Mouse (Mus musculus) testis, adult 10 weeks (tissue): ENCODE data around the gene Psmd4. TPM values are rescaled to one million over a fixed set of nuclear protein-coding genes. Genes with fewer than 3 reads are reported as not detected.

ENCODE experiments used
- polyA plus RNA-seq: library from polyadenylated mRNA; stranded (reverse); fragments of 350-450 nt; fragmentation: Illumina TruSeq; extraction: RNeasy Lipid Tissue Mini Kit (QIAGEN cat#74804); gene quantifications from one replicate; pipeline ENCODE4 v1.2.3, GENCODE M21; 2014; ENCODE audit warnings: low read depth, low replicate concordance

Psmd4 gene
- 14.9 TPM for polyA plus RNA-seq

DNA sequence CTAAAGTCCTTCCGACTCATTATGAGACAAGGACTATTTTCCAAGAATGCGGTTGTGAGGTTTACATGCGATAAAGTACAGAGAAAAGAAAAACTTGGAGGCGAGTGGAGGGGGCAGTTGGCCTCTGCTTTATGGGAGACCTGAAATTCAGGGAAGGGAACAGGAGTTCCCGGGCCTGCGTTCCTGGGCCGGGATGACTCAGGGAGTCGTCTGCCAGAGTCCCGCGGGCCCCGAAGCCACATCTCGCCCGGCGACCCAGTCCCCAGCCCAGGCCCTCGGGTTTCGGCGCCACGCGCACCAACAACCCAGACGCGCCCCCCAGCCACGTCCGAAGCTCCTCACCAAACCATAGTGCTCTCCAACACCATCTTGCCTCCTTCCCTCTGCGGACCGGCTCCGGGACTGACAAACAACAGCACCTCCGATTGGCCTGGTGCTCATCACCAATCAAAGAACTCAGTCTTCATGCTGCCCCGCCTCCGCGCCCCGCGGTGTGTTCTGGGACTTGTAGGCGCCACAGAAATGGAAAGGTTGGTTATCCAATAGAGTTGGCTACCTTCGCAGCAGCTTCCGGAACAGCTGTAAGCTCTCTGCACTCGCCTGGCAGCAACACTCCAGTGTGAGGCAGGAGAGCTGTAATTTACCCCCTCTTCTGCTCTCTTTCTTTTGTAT, at the start of gene Psmd4:
Gene Psmd4 (minus strand): TSS at position 449 of the 672 bp plus-strand sequence.

DNA sequence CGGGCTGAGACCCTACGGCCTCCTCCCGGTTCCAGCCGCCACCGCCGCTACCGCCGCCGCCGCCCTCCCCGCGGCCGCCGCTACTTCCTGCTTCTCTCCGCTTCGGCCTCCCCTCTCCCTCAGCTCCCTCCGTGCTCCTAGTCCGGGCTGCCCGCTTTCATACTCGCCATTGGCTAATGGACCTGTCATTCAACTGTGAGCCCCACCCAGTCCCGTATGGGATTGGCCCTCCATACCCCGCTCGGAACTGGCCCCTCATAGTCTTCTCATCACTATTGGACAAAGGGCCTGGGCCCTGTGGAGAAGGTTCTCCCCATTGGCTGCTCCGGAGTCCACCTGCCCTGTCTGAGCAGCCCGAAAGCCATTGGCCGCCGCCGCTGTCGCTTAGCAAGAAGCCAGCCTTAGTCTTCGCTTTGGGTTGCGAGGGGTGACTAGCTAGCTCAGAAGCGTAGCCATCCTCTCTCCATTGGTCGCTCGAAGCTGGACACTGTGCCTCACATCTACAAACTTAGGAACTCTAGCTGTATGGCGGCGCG, 27.0 kb downstream of the Psmd4 start, which contains the start of gene Zfp687:
Gene Zfp687 (minus strand): TSS at position 112 of the 536 bp plus-strand sequence.

Other genes with a start within 250 kb of the Psmd4 start
- 13.1 TPM for gene Pogz, start 205.0 kb downstream of the Psmd4 start, polyA plus RNA-seq
- gene Psmb4, start 155.7 kb downstream of the Psmd4 start, polyA plus RNA-seq: 52.5 TPM
- 2.2 TPM for gene Selenbp1, start 109.6 kb downstream of the Psmd4 start, polyA plus RNA-seq
- 11.5 TPM for gene Rfx5, start 88.5 kb downstream of the Psmd4 start, polyA plus RNA-seq
- 8.2 TPM for gene Pi4kb, start 67.9 kb downstream of the Psmd4 start, polyA plus RNA-seq
- gene Zfp687, start 27.2 kb downstream of the Psmd4 start, polyA plus RNA-seq: 11.3 TPM
- 13.8 TPM for gene Pip5k1a, start 64.3 kb upstream of the Psmd4 start, polyA plus RNA-seq
- gene Vps72, start 68.4 kb upstream of the Psmd4 start, polyA plus RNA-seq: 6.2 TPM
- gene Tmod4, start 81.9 kb upstream of the Psmd4 start, polyA plus RNA-seq: 4.3 TPM
- gene Scnm1, start 91.4 kb upstream of the Psmd4 start, polyA plus RNA-seq: 18.9 TPM
- 2.3 TPM for gene Lysmd1, start 91.5 kb upstream of the Psmd4 start, polyA plus RNA-seq
- not detected for gene Tnfaip8l2, start 99.7 kb upstream of the Psmd4 start, polyA plus RNA-seq
- gene Sema6c, start 117.8 kb upstream of the Psmd4 start, polyA plus RNA-seq: 1.3 TPM
- gene Gabpb2, start 175.3 kb upstream of the Psmd4 start, polyA plus RNA-seq: 11.1 TPM
- gene Cdc42se1, start 186.1 kb upstream of the Psmd4 start, polyA plus RNA-seq: 17.4 TPM
- gene Mllt11, start 189.6 kb upstream of the Psmd4 start, polyA plus RNA-seq: 185 TPM
- gene Gm128, start 199.0 kb upstream of the Psmd4 start, polyA plus RNA-seq: 57.5 TPM
- gene Bnipl, start 208.6 kb upstream of the Psmd4 start, polyA plus RNA-seq: 0.28 TPM
- 45.4 TPM for gene Mindy1, start 238.7 kb upstream of the Psmd4 start, polyA plus RNA-seq
- 8.2 TPM for gene Prune1, start 239.5 kb upstream of the Psmd4 start, polyA plus RNA-seq